Mouse (Mus musculus): ENCODE data around the gene Cpne5.

DNA sequence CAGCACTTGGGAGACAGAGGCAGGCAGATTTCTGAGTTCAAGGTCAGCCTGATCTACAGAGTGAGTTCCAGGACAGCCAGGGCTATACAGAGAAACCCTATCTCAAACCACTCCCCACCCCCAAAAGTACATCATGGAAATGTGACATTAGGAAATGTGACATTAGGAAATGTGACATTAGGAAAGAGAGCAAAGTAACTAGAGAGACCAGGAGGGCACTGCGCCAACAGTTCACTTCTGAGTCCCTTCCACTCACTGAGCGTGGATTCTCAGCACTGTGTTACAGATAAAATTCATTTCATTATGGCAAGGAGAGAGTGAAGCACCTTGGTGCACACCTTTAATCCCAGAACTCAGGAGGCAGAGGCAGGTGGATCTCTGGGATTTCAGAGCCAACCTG, 21.0 kb upstream of the Cpne5 start:
- TF ChIP-seq CTCF (IDR thresholded peaks at IDR 0.05; ENCODE audit: low read depth, low read length) (no peak), POLR2A (IDR thresholded peaks at IDR 0.05; ENCODE audit: extremely low read depth, insufficient read depth, low read length) (no peak)

Measured in liver, adult 2 months (tissue).